Mouse (Mus musculus): ENCODE measurements around the gene Mapk8ip1. TPM values are rescaled to one million over a fixed set of nuclear protein-coding genes. Genes with fewer than 3 reads are reported as not detected.

Mapk8ip1 gene
- polyA plus RNA-seq, 1 experiment from 2014 or later = 19.9 TPM

- Histone ChIP-seq H3K4me3 (ENCODE audit: low read depth, low read length) (no peak overlapping the region), H3K4me1 (ENCODE audit: control insufficient read depth, insufficient read depth, low read length) (no peaks in the 10 kb centered on the region), H3K36me3 (ENCODE audit: control insufficient read depth, insufficient read depth, low read length) (no peaks in the 10 kb centered on the region), H3K9ac (ENCODE audit: low read length) (no peak overlapping the region), H3K27me3 (ENCODE audit: control insufficient read depth, insufficient read depth, low read length) (peaks cover 2% of the 10 kb centered on the region; the same call in 1 of the 2 replicates), H3K27ac (replicated peaks; ENCODE audit: low read depth, low read length) (no peak overlapping the region), H3K9me3 (ENCODE audit: control insufficient read depth, low read length) (no peaks in the 10 kb centered on the region), H3K4me2 (ENCODE audit: low read depth, severe bottlenecking) (no peak overlapping the region)
- ATAC-seq (ENCODE audit: insufficient number of reproducible peaks, low FRiP score, low TSS enrichment, low read depth) = no peak
- WGBS = 76% methylated on average over 3 of the region's 3 CpGs
- DNase-seq (ENCODE audit: low spot score) = no peak
Observed at GRCm38 (mm10) chr2:92438567-92438966, 37.5 kb upstream of the Mapk8ip1 start.

GRCm38 (mm10) chr2:92437875-92438274 is 36.8 kb upstream of the Mapk8ip1 start:
- no peak for ATAC-seq (ENCODE audit: insufficient number of reproducible peaks, low FRiP score, low TSS enrichment, low read depth)
- no peaks in the 10 kb centered on the region for H3K9me3 ChIP-seq (ENCODE audit: control insufficient read depth, low read length)
- no peak overlapping the region for H3K27ac ChIP-seq (replicated peaks; ENCODE audit: low read depth, low read length)
- DNase-seq (ENCODE audit: low spot score) = peak; percentile 90
- H3K27me3 ChIP-seq (ENCODE audit: control insufficient read depth, insufficient read depth, low read length) = peaks cover 2% of the 10 kb centered on the region; the same call in 1 of the 2 replicates
- no peak overlapping the region for H3K4me3 ChIP-seq (ENCODE audit: low read depth, low read length)
- WGBS = 1% methylated on average over 5 of the region's 5 CpGs
- no peaks in the 10 kb centered on the region for H3K36me3 ChIP-seq (ENCODE audit: control insufficient read depth, insufficient read depth, low read length)
- H3K4me2 ChIP-seq (ENCODE audit: low read depth, severe bottlenecking) = no peak overlapping the region
- no peak overlapping the region for H3K9ac ChIP-seq (ENCODE audit: low read length)
- peaks cover 2% of the 10 kb centered on the region for H3K4me1 ChIP-seq (ENCODE audit: control insufficient read depth, insufficient read depth, low read length)

GRCm38 (mm10) chr2:92437366-92437765 is 36.3 kb upstream of the Mapk8ip1 start:
- Histone ChIP-seq H3K4me1 (ENCODE audit: control insufficient read depth, insufficient read depth, low read length) (peaks cover 7% of the 10 kb centered on the region), H3K4me2 (ENCODE audit: low read depth, severe bottlenecking) (no peak overlapping the region), H3K36me3 (ENCODE audit: control insufficient read depth, insufficient read depth, low read length) (no peaks in the 10 kb centered on the region), H3K9me3 (ENCODE audit: control insufficient read depth, low read length) (no peaks in the 10 kb centered on the region), H3K27ac (replicated peaks; ENCODE audit: low read depth, low read length) (no peak overlapping the region), H3K4me3 (ENCODE audit: low read depth, low read length) (no peak overlapping the region), H3K9ac (ENCODE audit: low read length) (no peak overlapping the region), H3K27me3 (ENCODE audit: control insufficient read depth, insufficient read depth, low read length) (peaks cover 2% of the 10 kb centered on the region; the same call in 1 of the 2 replicates)
- DNase-seq (ENCODE audit: low spot score) (no peak), ATAC-seq (ENCODE audit: insufficient number of reproducible peaks, low FRiP score, low TSS enrichment, low read depth) (no peak)
- WGBS = 88% methylated on average over 4 of the region's 4 CpGs

GRCm38 (mm10) chr2:92435023-92435422 is 34.0 kb upstream of the Mapk8ip1 start:
- Histone ChIP-seq H3K27me3 (ENCODE audit: control insufficient read depth, insufficient read depth, low read length) (peaks cover 2% of the 10 kb centered on the region; the same call in 1 of the 2 replicates), H3K9me3 (ENCODE audit: control insufficient read depth, low read length) (no peaks in the 10 kb centered on the region), H3K4me2 (ENCODE audit: low read depth, severe bottlenecking) (no peak overlapping the region), H3K36me3 (ENCODE audit: control insufficient read depth, insufficient read depth, low read length) (no peaks in the 10 kb centered on the region), H3K4me1 (ENCODE audit: control insufficient read depth, insufficient read depth, low read length) (peaks cover 19% of the 10 kb centered on the region), H3K9ac (ENCODE audit: low read length) (no peak overlapping the region), H3K4me3 (ENCODE audit: low read depth, low read length) (no peak overlapping the region), H3K27ac (replicated peaks; ENCODE audit: low read depth, low read length) (no peak overlapping the region)
- ATAC-seq (ENCODE audit: insufficient number of reproducible peaks, low FRiP score, low TSS enrichment, low read depth) (no peak), DNase-seq (ENCODE audit: low spot score) (no peak)
- WGBS = 57% methylated on average over 6 of the region's 6 CpGs

- Histone ChIP-seq H3K27me3 (ENCODE audit: control insufficient read depth, insufficient read depth, low read length) (peaks cover 2% of the 10 kb centered on the region; the same call in 1 of the 2 replicates), H3K9me3 (ENCODE audit: control insufficient read depth, low read length) (no peaks in the 10 kb centered on the region), H3K9ac (ENCODE audit: low read length) (peak overlapping the region; percentile 43), H3K4me1 (ENCODE audit: control insufficient read depth, insufficient read depth, low read length) (peaks cover 19% of the 10 kb centered on the region), H3K4me2 (ENCODE audit: low read depth, severe bottlenecking) (peak overlapping the region; percentile 81), H3K27ac (replicated peaks; ENCODE audit: low read depth, low read length) (no peak overlapping the region), H3K36me3 (ENCODE audit: control insufficient read depth, insufficient read depth, low read length) (no peaks in the 10 kb centered on the region), H3K4me3 (ENCODE audit: low read depth, low read length) (peak overlapping the region; percentile 83)
- no peak for ATAC-seq (ENCODE audit: insufficient number of reproducible peaks, low FRiP score, low TSS enrichment, low read depth)
- WGBS = 11% methylated on average over 12 of the region's 12 CpGs
- no peak for DNase-seq (ENCODE audit: low spot score)
Observed at GRCm38 (mm10) chr2:92434375-92434745, 33.3 kb upstream of the Mapk8ip1 start.

- H3K4me1 ChIP-seq (ENCODE audit: control insufficient read depth, insufficient read depth, low read length) = peaks cover 19% of the 10 kb centered on the region
- H3K9me3 ChIP-seq (ENCODE audit: control insufficient read depth, low read length) = no peaks in the 10 kb centered on the region
- no peaks in the 10 kb centered on the region for H3K36me3 ChIP-seq (ENCODE audit: control insufficient read depth, insufficient read depth, low read length)
- ATAC-seq (ENCODE audit: insufficient number of reproducible peaks, low FRiP score, low TSS enrichment, low read depth) (peak; percentile 99), DNase-seq (ENCODE audit: low spot score) (peak; percentile 99)
- peak within 1 kb of the TSS; percentile 83 for H3K4me3 ChIP-seq (ENCODE audit: low read depth, low read length)
- 0 out of 2 replicates have a peak within 1 kb of the TSS, but pooled peaks have one; percentile 22 for H3K27ac ChIP-seq (replicated peaks; ENCODE audit: low read depth, low read length)
- H3K4me2 ChIP-seq (ENCODE audit: low read depth, severe bottlenecking) = peak within 1 kb of the TSS; percentile 81
- WGBS = under 1% methylated on average over 65 of the region's 76 CpGs
- H3K27me3 ChIP-seq (ENCODE audit: control insufficient read depth, insufficient read depth, low read length) = peaks cover 2% of the 10 kb centered on the region; the same call in 1 of the 2 replicates
- peak within 1 kb of the TSS; percentile 72 for H3K9ac ChIP-seq (ENCODE audit: low read length)
Observed at GRCm38 (mm10) chr2:92433578-92434374, 32.7 kb upstream of the Mapk8ip1 start, which contains the start of gene Cry2. Gene Cry2 (minus strand): TSS chr2:92434043.

- Histone ChIP-seq H3K9me3 (ENCODE audit: control insufficient read depth, low read length) (no peaks in the 10 kb centered on the region), H3K4me1 (ENCODE audit: control insufficient read depth, insufficient read depth, low read length) (peaks cover 19% of the 10 kb centered on the region), H3K4me3 (ENCODE audit: low read depth, low read length) (peak overlapping the region; percentile 83), H3K9ac (ENCODE audit: low read length) (peak overlapping the region; percentile 72; the same call in 1 of the 2 replicates), H3K36me3 (ENCODE audit: control insufficient read depth, insufficient read depth, low read length) (no peaks in the 10 kb centered on the region; the same call in 1 of the 2 replicates), H3K4me2 (ENCODE audit: low read depth, severe bottlenecking) (peak overlapping the region; percentile 81), H3K27ac (replicated peaks; ENCODE audit: low read depth, low read length) (no peak overlapping the region), H3K27me3 (ENCODE audit: control insufficient read depth, insufficient read depth, low read length) (peaks cover 2% of the 10 kb centered on the region; the same call in 1 of the 2 replicates)
- DNase-seq (ENCODE audit: low spot score) (no peak), ATAC-seq (ENCODE audit: insufficient number of reproducible peaks, low FRiP score, low TSS enrichment, low read depth) (no peak)
- 63% methylated on average over 17 of the region's 17 CpGs for WGBS
Observed at GRCm38 (mm10) chr2:92432299-92433295, 31.5 kb upstream of the Mapk8ip1 start.

Measured in limb, embryonic 11.5 days (tissue).